Mouse (Mus musculus) neural tube, embryonic 12.5 days (tissue): Measurements from ENCODE around the gene Arhgap15. TPM values are rescaled to one million over a fixed set of nuclear protein-coding genes. Genes with fewer than 3 reads are reported as not detected.

ENCODE experiments used
- ATAC-seq: fragments of 200-750 bp; cut with Nextera tagmentation; 2 replicates; pipeline ENCODE4 v1.8.0; 2017; ENCODE audit warnings: low read depth, mild to moderate bottlenecking, moderate TSS enrichment, moderate library complexity; ENCODE audit not compliant: low FRiP score
- H3K27ac ChIP-seq: fragments of 300-500 bp; sonication (generic); 2 replicates; pipeline ENCODE4 v1.5.1; 2016
- H3K27me3 ChIP-seq: fragments of 300-500 bp; sonication (generic); replicated peaks from 2 replicates; pipeline ENCODE4 v1.6.1; 2016; ENCODE audit warnings: mild to moderate bottlenecking
- H3K36me3 ChIP-seq: fragments of 300-500 bp; sonication (generic); 2 replicates; pipeline ENCODE4 v1.6.1; 2016; ENCODE audit warnings: mild to moderate bottlenecking
- H3K4me1 ChIP-seq: fragments of 300-500 bp; sonication (generic); 2 replicates; pipeline ENCODE4 v1.6.1; 2016
- H3K4me2 ChIP-seq: fragments of 300-500 bp; sonication (generic); replicated peaks from 2 replicates; pipeline ENCODE4 v1.6.1; 2016; ENCODE audit warnings: mild to moderate bottlenecking
- H3K4me3 ChIP-seq: fragments of 300-500 bp; sonication (generic); 2 replicates; pipeline ENCODE4 v1.5.1; 2016
- H3K9ac ChIP-seq: fragments of 300-500 bp; sonication (generic); 2 replicates; pipeline ENCODE4 v1.6.1; 2016; ENCODE audit warnings: mild to moderate bottlenecking
- H3K9me3 ChIP-seq: fragments of 300-500 bp; sonication (generic); 2 replicates; pipeline ENCODE4 v1.6.1; 2016; ENCODE audit warnings: mild to moderate bottlenecking
- WGBS: fragments of 180-500 bp; shearing (Covaris S2); methylation state at CpG from one replicate; pipeline ENCODE4 v1.1.7; 2016; 5-methylcytosine and 5-hydroxymethylcytosine counted together
- polyA plus RNA-seq: library from polyadenylated mRNA; unstranded; fragments of >200 nt; fragmentation: Nextera tagmentation; extraction: Ambion mirVana; gene quantifications from 2 replicates; pipeline ENCODE4 v1.2.1, GENCODE M21; 2016

Arhgap15 gene
- polyA plus RNA-seq, 1 experiment from 2014 or later, result 0.81 TPM

GRCm38 (mm10) chr2:44430521-44430920, 681.9 kb downstream of the Arhgap15 start:
- no peak overlapping the region for H3K4me3 ChIP-seq
- no peak for ATAC-seq
- no peak overlapping the region for H3K9ac ChIP-seq
- H3K4me2 ChIP-seq, result no peak overlapping the region
- no peaks in the 10 kb centered on the region for H3K9me3 ChIP-seq
- no peak overlapping the region for H3K27ac ChIP-seq
- no peaks in the 10 kb centered on the region for H3K36me3 ChIP-seq
- H3K27me3 ChIP-seq, result no peaks in the 10 kb centered on the region
- H3K4me1 ChIP-seq, result no peaks in the 10 kb centered on the region
- WGBS, result 81% methylated on average over 9 of the region's 9 CpGs

- ATAC-seq, result no peak
- H3K27me3 ChIP-seq, result no peaks in the 10 kb centered on the region
- H3K9me3 ChIP-seq, result 0 out of 2 replicates have a peak, but pooled peaks cover 3% of the 10 kb centered on the region
- no peaks in the 10 kb centered on the region for H3K4me1 ChIP-seq
- no peak overlapping the region for H3K27ac ChIP-seq
- no peak overlapping the region for H3K9ac ChIP-seq
- 80% methylated on average over 5 of the region's 5 CpGs for WGBS
- H3K4me2 ChIP-seq, result no peak overlapping the region
- H3K36me3 ChIP-seq, result no peaks in the 10 kb centered on the region
- H3K4me3 ChIP-seq, result no peak overlapping the region
Observed at GRCm38 (mm10) chr2:44436652-44437051, 688.0 kb downstream of the Arhgap15 start.

DNA sequence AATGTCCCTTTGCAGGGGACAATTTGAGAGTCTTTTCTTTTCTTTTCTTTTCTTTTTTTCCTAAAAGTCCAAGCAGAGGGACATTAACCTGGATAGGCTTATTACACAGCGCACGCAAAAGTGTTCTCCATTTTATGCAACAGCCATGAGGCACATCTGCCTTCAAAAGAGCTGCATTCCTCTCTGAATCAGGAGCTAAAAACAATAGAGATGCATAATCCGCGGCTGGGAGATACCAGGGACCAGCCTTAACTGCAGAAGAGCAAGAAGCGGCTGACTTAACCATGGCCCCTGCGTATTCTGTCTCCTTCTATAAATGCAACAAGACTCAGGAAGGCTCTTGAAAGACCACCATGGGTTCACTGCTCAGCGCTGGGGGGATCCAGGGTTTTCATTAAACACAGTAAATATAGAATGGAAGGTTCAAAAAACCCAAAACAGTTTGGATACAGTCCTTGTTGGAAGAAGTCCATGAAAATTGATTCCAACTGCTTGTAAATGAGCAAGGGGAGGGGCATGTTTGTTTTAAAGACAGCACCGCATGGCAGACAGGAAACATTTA, 689.0 kb downstream of the Arhgap15 start:
- no peak overlapping the region for H3K4me2 ChIP-seq
- no peak for ATAC-seq
- no peaks in the 10 kb centered on the region for H3K4me1 ChIP-seq
- peaks cover 12% of the 10 kb centered on the region; the same call in 1 of the 2 replicates for H3K9me3 ChIP-seq
- no peak overlapping the region for H3K27ac ChIP-seq
- no peaks in the 10 kb centered on the region for H3K27me3 ChIP-seq
- no peak overlapping the region for H3K9ac ChIP-seq
- no peak overlapping the region for H3K4me3 ChIP-seq
- no peaks in the 10 kb centered on the region for H3K36me3 ChIP-seq
- WGBS, result 64% methylated on average over 8 of the region's 8 CpGs

- Histone ChIP-seq H3K27me3 (no peaks in the 10 kb centered on the region), H3K9ac (no peak overlapping the region), H3K4me1 (no peaks in the 10 kb centered on the region), H3K4me3 (no peak overlapping the region), H3K4me2 (no peak overlapping the region), H3K27ac (no peak overlapping the region), H3K9me3 (peaks cover 17% of the 10 kb centered on the region; the same call in 1 of the 2 replicates), H3K36me3 (no peaks in the 10 kb centered on the region)
- WGBS, result 82% methylated on average over 1 of the region's 1 CpGs
- ATAC-seq, result no peak
Observed at GRCm38 (mm10) chr2:44438070-44438469, 689.4 kb downstream of the Arhgap15 start.

- Histone ChIP-seq H3K9me3 (peaks cover 19% of the 10 kb centered on the region; the same call in 1 of the 2 replicates), H3K4me3 (no peak overlapping the region), H3K4me2 (no peak overlapping the region), H3K4me1 (no peaks in the 10 kb centered on the region), H3K9ac (no peak overlapping the region), H3K27me3 (no peaks in the 10 kb centered on the region), H3K27ac (no peak overlapping the region), H3K36me3 (no peaks in the 10 kb centered on the region)
- no peak for ATAC-seq
- WGBS, result 70% methylated on average over 2 of the region's 2 CpGs
Observed at GRCm38 (mm10) chr2:44444938-44445337, 696.3 kb downstream of the Arhgap15 start.

Other genes with a start within 250 kb of the Arhgap15 start
- 0.47 and 0.69 TPM in 2 replicates for gene Kynu, start 193.5 kb upstream of the Arhgap15 start, polyA plus RNA-seq